Mouse (Mus musculus) myocyte (in vitro differentiated cells): Measurements from ENCODE around the gene Sox18. TPM values are rescaled to one million over a fixed set of nuclear protein-coding genes. Genes with fewer than 3 reads are reported as not detected.

ENCODE experiments used
- H3K27me3 ChIP-seq: one replicate; pipeline ENCODE4 v1.6.1; 2011; ENCODE audit not compliant: control insufficient read depth, insufficient read depth, insufficient read length
- H3K36me3 ChIP-seq: one replicate; pipeline ENCODE4 v1.6.1; 2011; ENCODE audit not compliant: control insufficient read depth, insufficient read depth
- H3K4me2 ChIP-seq: one replicate; pipeline ENCODE4 v1.6.1; 2011; ENCODE audit warnings: low read depth, control low read depth
- H3K4me3 ChIP-seq: one replicate; pipeline ENCODE4 v1.5.1; 2011; ENCODE audit warnings: mild to moderate bottlenecking, control low read depth, moderate library complexity
- H3K79me2 ChIP-seq: one replicate; pipeline ENCODE4 v1.6.1; 2011; ENCODE audit not compliant: control insufficient read depth, insufficient read depth
- H3ac ChIP-seq: one replicate; pipeline ENCODE4 v1.6.1; 2011; ENCODE audit not compliant: control insufficient read depth, insufficient read length
- CEBPB ChIP-seq: IDR thresholded peaks from 2 replicates; pipeline ENCODE4 v1.6.1; 2011; ENCODE audit warnings: mild to moderate bottlenecking, moderate library complexity; ENCODE audit not compliant: poor library complexity, insufficient read depth, severe bottlenecking
- E2F4 ChIP-seq: IDR thresholded peaks from one replicate; pipeline ENCODE4 v1.6.1; 2011; ENCODE audit warnings: mild to moderate bottlenecking, control low read depth, moderate library complexity; ENCODE audit not compliant: insufficient read depth
- MAX ChIP-seq: IDR thresholded peaks from one replicate; pipeline ENCODE4 v1.6.1; 2011; ENCODE audit warnings: low read depth, mild to moderate bottlenecking, control low read depth
- MYOD1 ChIP-seq, 3 experiments: IDR thresholded peaks; one replicate each; pipeline ENCODE4 v1.6.1; 2011; ENCODE audit warnings: control low read depth in 2 of 3, low read depth in 2 of 3, mild to moderate bottlenecking in 2 of 3, moderate library complexity in 1 of 3; ENCODE audit not compliant: insufficient read length in 2 of 3, control insufficient read depth in 1 of 3
- MYOG ChIP-seq, 3 experiments: IDR thresholded peaks; one replicate each; pipeline ENCODE4 v1.6.1; 2011; ENCODE audit warnings: control low read depth in 2 of 3, low read depth in 2 of 3, mild to moderate bottlenecking in 2 of 3; ENCODE audit not compliant: insufficient read length in 2 of 3, control insufficient read depth in 1 of 3, insufficient read depth in 1 of 3
- POLR2A ChIP-seq: IDR thresholded peaks from one replicate; pipeline ENCODE4 v1.6.1; 2011; ENCODE audit warnings: low read depth, mild to moderate bottlenecking, control low read depth, moderate library complexity; ENCODE audit not compliant: insufficient read length
- POLR2AphosphoS2 ChIP-seq: IDR thresholded peaks from one replicate; pipeline ENCODE4 v1.6.1; 2011; ENCODE audit warnings: low read depth, control low read depth; ENCODE audit not compliant: insufficient read length
- REST ChIP-seq: IDR thresholded peaks from one replicate; pipeline ENCODE4 v1.6.1; 2011; ENCODE audit warnings: mild to moderate bottlenecking, control low read depth, moderate library complexity; ENCODE audit not compliant: insufficient read depth, insufficient read length
- SRF ChIP-seq: IDR thresholded peaks from one replicate; pipeline ENCODE4 v1.6.1; 2011; ENCODE audit warnings: low read depth; ENCODE audit not compliant: control insufficient read depth, insufficient read length
- TCF12 ChIP-seq: IDR thresholded peaks from one replicate; pipeline ENCODE4 v1.6.1; 2011; ENCODE audit warnings: mild to moderate bottlenecking, control low read depth; ENCODE audit not compliant: poor library complexity, insufficient read depth, severe bottlenecking
- TCF3 ChIP-seq: IDR thresholded peaks from one replicate; pipeline ENCODE4 v1.6.1; 2011; ENCODE audit warnings: low read depth, control low read depth; ENCODE audit not compliant: insufficient read length
- USF1 ChIP-seq: IDR thresholded peaks from one replicate; pipeline ENCODE4 v1.6.1; 2011; ENCODE audit warnings: low read depth, mild to moderate bottlenecking, control low read depth, moderate library complexity
- polyA plus RNA-seq: library from polyadenylated mRNA; unstranded; fragments of >200 nt; fragmentation: generic; extraction: Trizol; gene quantifications from one replicate; pipeline ENCODE4 v1.2.1, GENCODE M21; 2012; ENCODE audit warnings: missing spikeins

Sox18 gene
- polyA plus RNA-seq, 1 experiment = 0.04 TPM

GRCm38 (mm10) chr2:181656734-181657133 lies 14.7 kb downstream of the Sox18 start, which contains the start of gene Gm29797:
Gene Gm29797, plus strand, starts transcription at chr2:181657034.
- TF ChIP-seq MYOD1 (IDR thresholded peaks at IDR 0.05; ENCODE audit: control insufficient read depth in 1 of 3, insufficient read length in 2 of 3, low read depth in 2 of 3) (no peak), TCF12 (no peak), E2F4 (no peak), USF1 (no peak), MYOG (IDR thresholded peaks at IDR 0.05; ENCODE audit: control insufficient read depth in 1 of 3, insufficient read depth in 1 of 3, insufficient read length in 2 of 3, low read depth in 2 of 3) (no peak), MAX (no peak), POLR2AphosphoS2 (no peak), TCF3 (no peak), SRF (no peak), REST (no peak), POLR2A (no peak), CEBPB (no peak)
- Histone ChIP-seq H3K4me3 (no peak within 1 kb of the TSS), H3K27me3 (no peaks in the 10 kb centered on the region), H3K79me2 (no peaks in the 10 kb centered on the region), H3K4me2 (no peak within 1 kb of the TSS), H3K36me3 (peaks cover 30% of the 10 kb centered on the region), H3ac (no peak within 1 kb of the TSS)

- H3K27me3 ChIP-seq = no peaks in the 10 kb centered on the region
- peaks cover 51% of the 10 kb centered on the region for H3K36me3 ChIP-seq
- H3K4me3 ChIP-seq = no peak overlapping the region
- no peaks in the 10 kb centered on the region for H3K79me2 ChIP-seq
- H3ac ChIP-seq = no peak overlapping the region
- TF ChIP-seq MYOD1 (IDR thresholded peaks at IDR 0.05; ENCODE audit: control insufficient read depth in 1 of 3, insufficient read length in 2 of 3, low read depth in 2 of 3) = no peak
- no peak for TF ChIP-seq POLR2AphosphoS2
- TF ChIP-seq MYOG (IDR thresholded peaks at IDR 0.05; ENCODE audit: control insufficient read depth in 1 of 3, insufficient read depth in 1 of 3, insufficient read length in 2 of 3, low read depth in 2 of 3) = no peak
- TF ChIP-seq REST = no peak
- no peak for TF ChIP-seq TCF3
- TF ChIP-seq CEBPB = no peak
- no peak for TF ChIP-seq E2F4
- TF ChIP-seq MAX = no peak
- TF ChIP-seq USF1 = no peak
- TF ChIP-seq SRF = no peak
- no peak for TF ChIP-seq TCF12
- TF ChIP-seq POLR2A = no peak
- no peak overlapping the region for H3K4me2 ChIP-seq
Measured at GRCm38 (mm10) chr2:181653523-181653922, 17.9 kb downstream of the Sox18 start.

GRCm38 (mm10) chr2:181653065-181653464 lies 18.4 kb downstream of the Sox18 start:
- Histone ChIP-seq H3ac (no peak overlapping the region), H3K27me3 (no peaks in the 10 kb centered on the region), H3K36me3 (peaks cover 53% of the 10 kb centered on the region), H3K79me2 (no peaks in the 10 kb centered on the region), H3K4me2 (no peak overlapping the region), H3K4me3 (no peak overlapping the region)
- TF ChIP-seq POLR2A (no peak), USF1 (no peak), MAX (no peak), REST (no peak), TCF3 (no peak), MYOD1 (IDR thresholded peaks at IDR 0.05; ENCODE audit: control insufficient read depth in 1 of 3, insufficient read length in 2 of 3, low read depth in 2 of 3) (no peak), E2F4 (no peak), CEBPB (no peak)

- peaks cover 56% of the 10 kb centered on the region for H3K36me3 ChIP-seq
- H3K4me3 ChIP-seq = no peak overlapping the region
- TF ChIP-seq MYOD1 (IDR thresholded peaks at IDR 0.05; ENCODE audit: control insufficient read depth in 1 of 3, insufficient read length in 2 of 3, low read depth in 2 of 3) = no peak
- TF ChIP-seq USF1 = no peak
- no peak for TF ChIP-seq POLR2A
- no peak for TF ChIP-seq TCF12
- no peak for TF ChIP-seq MYOG (IDR thresholded peaks at IDR 0.05; ENCODE audit: control insufficient read depth in 1 of 3, insufficient read depth in 1 of 3, insufficient read length in 2 of 3, low read depth in 2 of 3)
- TF ChIP-seq SRF = no peak
- TF ChIP-seq POLR2AphosphoS2 = no peak
- no peak for TF ChIP-seq REST
- TF ChIP-seq MAX = no peak
- TF ChIP-seq CEBPB = no peak
- TF ChIP-seq TCF3 = no peak
- TF ChIP-seq E2F4 = no peak
- no peaks in the 10 kb centered on the region for H3K79me2 ChIP-seq
- H3ac ChIP-seq = no peak overlapping the region
- H3K27me3 ChIP-seq = no peaks in the 10 kb centered on the region
- no peak overlapping the region for H3K4me2 ChIP-seq
Measured at GRCm38 (mm10) chr2:181648926-181649325, 22.5 kb downstream of the Sox18 start.
